ENCODE assay signal across 8 mouse cellular contexts in genomic region chr1:134106719-134107118, GRCm38 (mm10). TPM values are rescaled to one million over a fixed set of nuclear protein-coding genes. Genes with fewer than 3 reads are reported as not detected.
DNase-seq lines count a peak whose midpoint lies in the region; ATAC-seq and TF ChIP-seq lines count a peak whose summit lies in the region.

No protein-coding gene starts in this region.

- no peaks in the 10 kb centered on the region for H3K27me3 ChIP-seq in hindbrain, embryonic 11.5 days (ENCODE audit: control insufficient read depth, insufficient read depth, low read length)
- no peaks in the 10 kb centered on the region for H3K27me3 ChIP-seq in hindbrain, embryonic 13.5 days
- H3K27me3 ChIP-seq in forebrain, embryonic 13.5 days: no peaks in the 10 kb centered on the region
- no peaks in the 10 kb centered on the region for H3K27me3 ChIP-seq in kidney, adult 2 months (replicated peaks; ENCODE audit: control insufficient read depth, insufficient read depth, low read length)

- peak; percentile 83 for TF ChIP-seq CTCF in kidney, adult 2 months (conservative IDR thresholded peaks at IDR 0.05; ENCODE audit: insufficient read depth, insufficient read length, low read depth, low read length)

- H3K36me3 ChIP-seq in hindbrain, embryonic 11.5 days (ENCODE audit: control insufficient read depth, insufficient read depth, low read length): no peaks in the 10 kb centered on the region
- no peaks in the 10 kb centered on the region for H3K36me3 ChIP-seq in hindbrain, embryonic 13.5 days
- H3K36me3 ChIP-seq in forebrain, embryonic 13.5 days (ENCODE audit: poor library complexity, severe bottlenecking): no peaks in the 10 kb centered on the region
- no peaks in the 10 kb centered on the region for H3K36me3 ChIP-seq in kidney, adult 2 months (ENCODE audit: control insufficient read depth, insufficient read depth, low read length)

- no peak overlapping the region for H3K4me3 ChIP-seq in hindbrain, embryonic 11.5 days (ENCODE audit: low read depth, low read length)
- no peak overlapping the region for H3K4me3 ChIP-seq in hindbrain, embryonic 13.5 days
- no peak overlapping the region for H3K4me3 ChIP-seq in forebrain, embryonic 13.5 days
- H3K4me3 ChIP-seq in kidney, adult 2 months (ENCODE audit: insufficient read depth, low read depth, low read length): no peak overlapping the region

- no peak overlapping the region for H3K27ac ChIP-seq in hindbrain, embryonic 11.5 days (ENCODE audit: low read depth, low read length)
- H3K27ac ChIP-seq in hindbrain, embryonic 13.5 days: no peak overlapping the region
- no peak overlapping the region for H3K27ac ChIP-seq in forebrain, embryonic 13.5 days
- no peak overlapping the region for H3K27ac ChIP-seq in kidney, adult 2 months (ENCODE audit: insufficient read depth, low read depth, low read length)

- H3K9ac ChIP-seq in hindbrain, embryonic 11.5 days (ENCODE audit: low read depth, low read length): no peak overlapping the region
- H3K9ac ChIP-seq in hindbrain, embryonic 13.5 days: no peak overlapping the region
- no peak overlapping the region for H3K9ac ChIP-seq in forebrain, embryonic 13.5 days

- no peak overlapping the region for H3K4me2 ChIP-seq in hindbrain, embryonic 11.5 days (replicated peaks; ENCODE audit: low read depth, low read length)
- no peak overlapping the region for H3K4me2 ChIP-seq in hindbrain, embryonic 13.5 days
- no peak overlapping the region for H3K4me2 ChIP-seq in forebrain, embryonic 13.5 days

- H3K4me1 ChIP-seq in hindbrain, embryonic 11.5 days (replicated peaks; ENCODE audit: control insufficient read depth, insufficient read depth, low read length): no peaks in the 10 kb centered on the region
- H3K4me1 ChIP-seq in hindbrain, embryonic 13.5 days (replicated peaks): 0 out of 2 replicates have a peak, but pooled peaks cover 4% of the 10 kb centered on the region
- H3K4me1 ChIP-seq in forebrain, embryonic 13.5 days: 0 out of 2 replicates have a peak, but pooled peaks cover 3% of the 10 kb centered on the region
- no peaks in the 10 kb centered on the region for H3K4me1 ChIP-seq in kidney, adult 2 months (ENCODE audit: control insufficient read depth, insufficient read depth, low read length)

- 9% methylated on average over 5 of the region's 5 CpGs for WGBS in hindbrain, embryonic 11.5 days
- WGBS in hindbrain, embryonic 13.5 days: 5% methylated on average over 5 of the region's 5 CpGs
- WGBS in forebrain, embryonic 13.5 days: 4% methylated on average over 5 of the region's 5 CpGs
- WGBS in kidney, adult 2 months: 1% methylated on average over 5 of the region's 5 CpGs

- peak; percentile 14; the same call in 1 of the 2 replicates for ATAC-seq in hindbrain, embryonic 11.5 days (ENCODE audit: low FRiP score)
- ATAC-seq in hindbrain, embryonic 13.5 days (ENCODE audit: low FRiP score): no peak
- peak; percentile 33; the same call in 1 of the 2 replicates for ATAC-seq in forebrain, embryonic 13.5 days

- no peaks in the 10 kb centered on the region for H3K9me3 ChIP-seq in hindbrain, embryonic 11.5 days (ENCODE audit: control insufficient read depth, low read length)
- H3K9me3 ChIP-seq in hindbrain, embryonic 13.5 days: no peaks in the 10 kb centered on the region
- no peaks in the 10 kb centered on the region for H3K9me3 ChIP-seq in forebrain, embryonic 13.5 days (replicated peaks)

- TF ChIP-seq POLR2A in kidney, adult 2 months (IDR thresholded peaks at IDR 0.05; ENCODE audit: low read depth, low read length): no peak

- peak; percentile 72 for DNase-seq in hindbrain, embryonic 11.5 days (ENCODE audit: low spot score)
- DNase-seq in CD8-positive naive resting alpha-beta T cell, adult 2 months (ENCODE audit: low read depth in 2 of 2, low spot score in 2 of 2): peak; percentile 66 to 71
- peak; percentile 72 for DNase-seq in c-Kit-positive CD71-positive TER-119-positive erythroid progenitor cells, embryonic 14.5 days (ENCODE audit: low spot score)
- peak; percentile 79 for DNase-seq in kidney, adult 2 months
- DNase-seq in lung, postnatal 14 days: peak; percentile 79
- DNase-seq in spleen, postnatal 10 days (ENCODE audit: low spot score in 2 of 2): peak; percentile 63 to 71

RNA-seq across cellular contexts. Expression of gene Chit1, which starts 4.3 kb away (rescaled TPM):
- polyA plus RNA-seq in hindbrain, embryonic 11.5 days (2014; fragmentation: Nextera tagmentation; extraction: Ambion mirVana): not detected in 2 replicates
- 0.30 and 0.35 TPM in 2 replicates for polyA plus RNA-seq in hindbrain, embryonic 13.5 days (2015; fragmentation: Nextera tagmentation; extraction: Ambion mirVana)
- 0.17 TPM in 1 of 2 replicates, not detected in the other for polyA plus RNA-seq in forebrain, embryonic 13.5 days (2015; fragmentation: Nextera tagmentation; extraction: Ambion mirVana)
- not detected in 2 replicates for polyA plus RNA-seq in kidney, adult 2 months (2012; rRNA removed)

RNA-seq across cellular contexts. Expression of gene Btg2, which starts 27.8 kb away (rescaled TPM):
- polyA plus RNA-seq in hindbrain, embryonic 11.5 days (2014; fragmentation: Nextera tagmentation; extraction: Ambion mirVana): 107 and 108 TPM in 2 replicates
- 57.4 and 63.4 TPM in 2 replicates for polyA plus RNA-seq in hindbrain, embryonic 13.5 days (2015; fragmentation: Nextera tagmentation; extraction: Ambion mirVana)
- 122 and 129 TPM in 2 replicates for polyA plus RNA-seq in forebrain, embryonic 13.5 days (2015; fragmentation: Nextera tagmentation; extraction: Ambion mirVana)
- polyA plus RNA-seq in kidney, adult 2 months (2012; rRNA removed): 20.3 and 23.7 TPM in 2 replicates
